Mouse (Mus musculus) left cerebral cortex, postnatal 25 days (tissue): ENCODE measurements around the gene Zfp617. TPM values are rescaled to one million over a fixed set of nuclear protein-coding genes. Genes with fewer than 3 reads are reported as not detected.

Source experiments
- total RNA-seq, 2 experiments: library from RNA; stranded (reverse); gene quantifications; 2 replicates each; pipeline ENCODE4 v1.2.3; 2021

The Zfp617 gene
- total RNA-seq, 2 experiments from 2014 or later: 30.6 to 31.2 TPM

Other genes starting within 250 kb of the Zfp617 start
- gene Unc13a, start 236.9 kb upstream of the Zfp617 start, total RNA-seq: 100 to 1,000 TPM; 318 to 327 TPM
- gene Jak3, start 232.3 kb upstream of the Zfp617 start, total RNA-seq: 1 to 10 TPM; 3.9 to 4.8 TPM
- gene Insl3, start 219.4 kb upstream of the Zfp617 start, total RNA-seq: 1 to 10 TPM; 1.3 to 1.5 TPM
- gene B3gnt3, start 206.8 kb upstream of the Zfp617 start, total RNA-seq: under 1 TPM; 0.34 to 0.53 TPM
- gene Fcho1, start 182.9 kb upstream of the Zfp617 start, total RNA-seq: 100 to 1,000 TPM; 177 to 183 TPM
- gene Zfp709, start 26.6 kb upstream of the Zfp617 start, total RNA-seq: 10 to 100 TPM; 10.7 to 12.4 TPM
- 10 to 100 TPM; 11.4 to 12.2 TPM for gene Zfp882, start within 50 bp of the Zfp617 start, total RNA-seq
- gene Zfp961, start 42.4 kb downstream of the Zfp617 start, total RNA-seq: 10 to 100 TPM; 13.5 to 14.2 TPM
- not detected for gene Cyp4f18, start 101.0 kb downstream of the Zfp617 start, total RNA-seq
- not detected for gene Olfr372, start 132.6 kb downstream of the Zfp617 start, total RNA-seq
- not detected for gene Olfr373, start 174.5 kb downstream of the Zfp617 start, total RNA-seq
- gene Olfr374, start 198.4 kb downstream of the Zfp617 start, total RNA-seq: not detected
- gene Tpm4, start 226.3 kb downstream of the Zfp617 start, total RNA-seq: 10 to 100 TPM; 30.2 to 30.9 TPM